Mouse (Mus musculus) intestine, postnatal 0 days (tissue): Measurements from ENCODE around the gene Def8. TPM values are rescaled to one million over a fixed set of nuclear protein-coding genes. Genes with fewer than 3 reads are reported as not detected.

ENCODE experiments used
- ATAC-seq: fragments of 200-750 bp; cut with Nextera tagmentation; 2 replicates; pipeline ENCODE4 v1.8.0; 2017; ENCODE audit warnings: mild to moderate bottlenecking, moderate TSS enrichment, moderate library complexity
- H3K27ac ChIP-seq: fragments of 300-500 bp; sonication (generic); 2 replicates; pipeline ENCODE4 v1.5.1; 2014; ENCODE audit warnings: mild to moderate bottlenecking, low read depth, low read length, moderate library complexity
- H3K27me3 ChIP-seq: fragments of 300-500 bp; sonication (generic); replicated peaks from 2 replicates; pipeline ENCODE4 v1.6.1; 2014; ENCODE audit warnings: low read length, mixed read lengths; ENCODE audit not compliant: control insufficient read depth, insufficient read depth
- H3K36me3 ChIP-seq: fragments of 300-500 bp; sonication (generic); 2 replicates; pipeline ENCODE4 v1.6.1; 2014; ENCODE audit warnings: mild to moderate bottlenecking, moderate library complexity; ENCODE audit not compliant: control insufficient read depth, insufficient read depth
- H3K4me1 ChIP-seq: fragments of 300-500 bp; sonication (generic); replicated peaks from 2 replicates; pipeline ENCODE4 v1.6.1; 2014; ENCODE audit warnings: antibody characterized with exemption, low read length, mixed read lengths; ENCODE audit not compliant: control insufficient read depth, insufficient read depth
- H3K4me2 ChIP-seq: fragments of 300-500 bp; sonication (generic); replicated peaks from 2 replicates; pipeline ENCODE4 v1.6.1; 2014; ENCODE audit warnings: low read depth, mild to moderate bottlenecking, moderate library complexity
- H3K4me3 ChIP-seq: fragments of 300-500 bp; sonication (generic); 2 replicates; pipeline ENCODE4 v1.5.1; 2014; ENCODE audit warnings: low read depth, low read length
- H3K9ac ChIP-seq: fragments of 300-500 bp; sonication (generic); 2 replicates; pipeline ENCODE4 v1.6.1; 2014; ENCODE audit warnings: mild to moderate bottlenecking, low read depth, low read length
- H3K9me3 ChIP-seq: fragments of 300-500 bp; sonication (generic); 2 replicates; pipeline ENCODE4 v1.6.1; 2016; ENCODE audit warnings: mixed run types; ENCODE audit not compliant: control insufficient read depth
- CTCF ChIP-seq: sonication (generic); IDR thresholded peaks from 2 replicates; pipeline ENCODE4 v1.5.1; 2016; ENCODE audit warnings: low read depth, mild to moderate bottlenecking, control low read depth, antibody characterized with exemption, moderate library complexity
- WGBS: fragments of 180-500 bp; shearing (Covaris S2); extraction: QIAGEN DNeasy Blood & Tissue Kit; methylation state at CpG from one replicate; pipeline ENCODE4 v1.1.7; 2014; 5-methylcytosine and 5-hydroxymethylcytosine counted together
- polyA plus RNA-seq: library from polyadenylated mRNA; unstranded; fragments of >200 nt; fragmentation: Nextera tagmentation; extraction: Ambion mirVana; gene quantifications from 2 replicates; pipeline ENCODE4 v1.2.1, GENCODE M21; 2015

Def8 gene
- polyA plus RNA-seq: 16.6 and 18.4 TPM in 2 replicates

DNA sequence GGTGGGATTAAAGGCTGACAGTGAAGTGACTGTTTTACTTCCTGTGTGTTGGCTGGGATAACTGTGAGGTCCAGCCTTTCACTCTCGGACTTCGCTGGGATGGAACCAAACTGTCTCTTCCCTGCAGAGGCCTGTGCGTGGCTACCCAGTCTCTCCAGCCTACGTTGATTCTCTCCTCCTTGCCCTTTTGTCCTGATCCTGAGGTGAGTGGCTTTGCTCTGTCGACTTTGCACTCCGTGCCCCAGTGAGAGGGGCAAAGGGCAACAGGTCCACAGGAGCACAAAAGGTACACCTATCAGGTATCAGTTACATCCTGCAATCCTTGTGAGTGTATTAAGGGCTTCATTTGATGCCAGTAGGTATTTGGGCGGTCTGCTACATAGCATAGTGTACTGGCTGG lies at the start of gene Def8:
Def8 (plus strand) TSS at position 87 of the 400 bp plus-strand sequence.
- Histone ChIP-seq H3K9ac (no peak within 1 kb of the TSS), H3K27me3 (no peaks in the 10 kb centered on the region), H3K9me3 (peaks cover 12% of the 10 kb centered on the region; the same call in 1 of the 2 replicates), H3K4me2 (peak within 1 kb of the TSS; percentile 58), H3K36me3 (no peaks in the 10 kb centered on the region), H3K27ac (no peak within 1 kb of the TSS), H3K4me3 (peak within 1 kb of the TSS; percentile 25), H3K4me1 (no peaks in the 10 kb centered on the region)
- TF ChIP-seq CTCF: no peak
- ATAC-seq: 0 out of 2 replicates have a peak, but pooled peaks have one; percentile 29
- 66% methylated on average over 7 of the region's 7 CpGs for WGBS

- WGBS: under 1% methylated on average over 20 of the region's 20 CpGs
- Histone ChIP-seq H3K9me3 (no peaks in the 10 kb centered on the region), H3K27ac (peak overlapping the region; percentile 98)
Measured at GRCm38 (mm10) chr8:123374239-123374578, 49.1 kb upstream of the Def8 start.

DNA sequence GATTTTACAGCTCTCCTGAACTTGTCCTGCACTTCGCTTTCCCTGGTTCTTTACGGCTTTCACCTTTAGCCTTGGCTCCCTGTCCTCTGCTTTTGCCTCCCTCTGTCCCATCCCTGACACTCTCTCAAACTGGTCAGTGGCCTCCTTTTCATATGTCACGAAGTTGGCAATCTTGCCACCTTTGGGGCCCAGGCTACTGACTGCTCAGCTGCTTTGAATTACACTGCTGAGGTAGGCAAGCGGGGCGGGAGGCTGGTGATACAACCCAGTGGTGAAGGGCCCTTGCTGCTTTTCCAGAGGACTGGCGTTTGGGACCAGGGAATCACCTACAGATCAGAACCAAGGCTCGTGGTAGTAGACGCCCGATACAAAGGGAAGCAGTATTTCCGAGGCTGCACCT lies 47.6 kb upstream of the Def8 start:
- 0 out of 2 replicates have a peak, but pooled peaks cover 3% of the 10 kb centered on the region for H3K4me1 ChIP-seq
- no peaks in the 10 kb centered on the region for H3K27me3 ChIP-seq
- peaks cover 7% of the 10 kb centered on the region; the same call in 1 of the 2 replicates for H3K36me3 ChIP-seq
- ATAC-seq: no peak
- WGBS: 69% methylated on average over 10 of the region's 10 CpGs
- H3K27ac ChIP-seq: peak overlapping the region; percentile 35; the same call in 1 of the 2 replicates
- TF ChIP-seq CTCF: no peak
- no peak overlapping the region for H3K9ac ChIP-seq
- H3K4me2 ChIP-seq: peak overlapping the region; percentile 13; the same call in 1 of the 2 replicates
- no peaks in the 10 kb centered on the region for H3K9me3 ChIP-seq
- H3K4me3 ChIP-seq: no peak overlapping the region

More at GRCm38 (mm10) chr8:123374239-123374578, 49.1 kb upstream of the Def8 start:
- peak overlapping the region; percentile 93 for H3K9ac ChIP-seq
- peak; percentile 72 for ATAC-seq
- H3K4me1 ChIP-seq: 0 out of 2 replicates have a peak, but pooled peaks cover 3% of the 10 kb centered on the region
- peaks cover 7% of the 10 kb centered on the region; the same call in 1 of the 2 replicates for H3K36me3 ChIP-seq
- peak overlapping the region; percentile 79 for H3K4me3 ChIP-seq
- TF ChIP-seq CTCF: no peak
- no peaks in the 10 kb centered on the region for H3K27me3 ChIP-seq
- H3K4me2 ChIP-seq: peak overlapping the region; percentile 91

GRCm38 (mm10) chr8:123376106-123376505 lies 47.2 kb upstream of the Def8 start:
- Histone ChIP-seq H3K4me1 (0 out of 2 replicates have a peak, but pooled peaks cover 3% of the 10 kb centered on the region), H3K4me3 (no peak overlapping the region), H3K9ac (no peak overlapping the region), H3K9me3 (no peaks in the 10 kb centered on the region), H3K4me2 (peak overlapping the region; percentile 13; the same call in 1 of the 2 replicates), H3K27ac (no peak overlapping the region), H3K27me3 (no peaks in the 10 kb centered on the region), H3K36me3 (peaks cover 9% of the 10 kb centered on the region)
- ATAC-seq: no peak
- 76% methylated on average over 8 of the region's 8 CpGs for WGBS
- no peak for TF ChIP-seq CTCF

GRCm38 (mm10) chr8:123381711-123382110 lies 41.6 kb upstream of the Def8 start:
- H3K27me3 ChIP-seq: no peaks in the 10 kb centered on the region
- H3K4me1 ChIP-seq: 0 out of 2 replicates have a peak, but pooled peaks cover 4% of the 10 kb centered on the region
- H3K9me3 ChIP-seq: no peaks in the 10 kb centered on the region
- H3K27ac ChIP-seq: no peak overlapping the region
- 84% methylated on average over 4 of the region's 4 CpGs for WGBS
- no peak for ATAC-seq
- no peak for TF ChIP-seq CTCF
- H3K4me2 ChIP-seq: no peak overlapping the region
- no peak overlapping the region for H3K4me3 ChIP-seq
- H3K9ac ChIP-seq: no peak overlapping the region
- peaks cover 51% of the 10 kb centered on the region for H3K36me3 ChIP-seq

DNA sequence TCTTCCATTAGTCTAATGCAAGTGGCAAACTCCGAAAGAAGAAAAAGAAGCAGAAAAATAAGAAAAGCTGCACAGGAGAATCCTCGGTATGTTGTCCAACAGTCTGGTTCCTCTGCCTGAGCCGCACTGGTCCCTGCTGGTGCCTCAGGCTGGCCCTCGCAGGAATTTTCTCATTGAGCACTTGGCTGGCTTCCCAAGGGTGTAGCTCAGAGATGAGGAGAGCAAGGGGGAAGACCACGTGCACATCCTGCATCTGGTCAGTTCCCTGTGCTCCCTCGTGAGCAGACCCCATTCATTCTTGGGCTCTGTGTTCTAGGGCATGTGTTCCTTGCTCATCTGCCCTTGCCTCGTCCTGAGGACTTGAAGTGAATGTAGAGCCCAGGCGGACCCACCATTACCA lies 40.8 kb upstream of the Def8 start:
- Histone ChIP-seq H3K27ac (no peak overlapping the region), H3K36me3 (peaks cover 59% of the 10 kb centered on the region), H3K27me3 (no peaks in the 10 kb centered on the region), H3K4me1 (0 out of 2 replicates have a peak, but pooled peaks cover 4% of the 10 kb centered on the region), H3K4me3 (no peak overlapping the region), H3K9ac (no peak overlapping the region), H3K4me2 (no peak overlapping the region), H3K9me3 (no peaks in the 10 kb centered on the region)
- no peak for TF ChIP-seq CTCF
- ATAC-seq: no peak
- WGBS: 78% methylated on average over 8 of the region's 8 CpGs
